Mouse (Mus musculus): Measurements from ENCODE around the gene Pdss2. TPM values are rescaled to one million over a fixed set of nuclear protein-coding genes. Genes with fewer than 3 reads are reported as not detected.
A peak's percentile ranks its signal among the peaks of the same experiment; 100 is the strongest.

The Pdss2 gene
- polyA plus RNA-seq, 1 experiment from 2014 or later = 14.8 TPM

DNA sequence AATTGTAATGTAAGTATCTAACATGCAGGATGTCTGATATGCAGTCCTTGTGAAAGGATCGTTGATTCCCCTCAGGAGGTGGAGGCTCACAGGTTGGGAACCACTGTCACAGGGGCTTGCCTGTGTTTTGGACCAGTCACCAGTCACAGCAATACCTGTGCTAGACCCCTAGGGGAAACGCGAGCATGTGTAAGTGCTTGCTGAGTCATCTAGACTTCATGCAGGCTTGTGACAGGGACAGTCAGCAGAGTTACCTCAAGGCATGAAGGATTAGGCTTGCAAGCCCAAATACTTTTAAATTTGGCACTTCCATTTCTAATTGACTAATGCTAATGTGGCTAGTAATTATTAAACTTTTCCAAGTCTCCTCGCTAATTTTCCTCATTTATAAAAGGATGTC, 71.2 kb downstream of the Pdss2 start:
- no peaks in the 10 kb centered on the region for H3K9me3 ChIP-seq (replicated peaks)
- 80% methylated on average over 4 of the region's 4 CpGs for WGBS

GRCm38 (mm10) chr10:43294331-43294730, 73.0 kb downstream of the Pdss2 start:
- Histone ChIP-seq H3K4me3 (no peak overlapping the region), H3K27ac (no peak overlapping the region), H3K36me3 (no peaks in the 10 kb centered on the region), H3K9me3 (replicated peaks) (no peaks in the 10 kb centered on the region), H3K27me3 (ENCODE audit: low read depth, poor library complexity, severe bottlenecking) (no peaks in the 10 kb centered on the region), H3K4me1 (0 out of 2 replicates have a peak, but pooled peaks cover 4% of the 10 kb centered on the region)
- WGBS = 68% methylated on average over 4 of the region's 4 CpGs
- no peak for DNase-seq (ENCODE audit: low spot score)

More for the DNA sequence above, 71.2 kb downstream of the Pdss2 start:
- Histone ChIP-seq H3K27ac (no peak overlapping the region), H3K36me3 (no peaks in the 10 kb centered on the region), H3K4me1 (0 out of 2 replicates have a peak, but pooled peaks cover 4% of the 10 kb centered on the region), H3K4me3 (no peak overlapping the region), H3K27me3 (ENCODE audit: low read depth, poor library complexity, severe bottlenecking) (no peaks in the 10 kb centered on the region)
- no peak for DNase-seq (ENCODE audit: low spot score)

GRCm38 (mm10) chr10:43308105-43308810, 87.0 kb downstream of the Pdss2 start:
- H3K36me3 ChIP-seq = no peaks in the 10 kb centered on the region
- peaks cover 5% of the 10 kb centered on the region; the same call in 1 of the 2 replicates for H3K4me1 ChIP-seq
- H3K27me3 ChIP-seq (ENCODE audit: low read depth, poor library complexity, severe bottlenecking) = no peaks in the 10 kb centered on the region
- no peaks in the 10 kb centered on the region for H3K9me3 ChIP-seq (replicated peaks)
- H3K27ac ChIP-seq = no peak overlapping the region
- H3K4me3 ChIP-seq = no peak overlapping the region
- no peak for DNase-seq (ENCODE audit: low spot score)
- WGBS = 89% methylated on average over 5 of the region's 5 CpGs

- Histone ChIP-seq H3K9me3 (replicated peaks) (no peaks in the 10 kb centered on the region), H3K27me3 (ENCODE audit: low read depth, poor library complexity, severe bottlenecking) (no peaks in the 10 kb centered on the region), H3K4me3 (no peak overlapping the region), H3K4me1 (peaks cover 5% of the 10 kb centered on the region; the same call in 1 of the 2 replicates), H3K36me3 (no peaks in the 10 kb centered on the region), H3K27ac (no peak overlapping the region)
- WGBS = 80% methylated on average over 10 of the region's 10 CpGs
- no peak for DNase-seq (ENCODE audit: low spot score)
Measured at GRCm38 (mm10) chr10:43310781-43311392, 89.6 kb downstream of the Pdss2 start.

DNA sequence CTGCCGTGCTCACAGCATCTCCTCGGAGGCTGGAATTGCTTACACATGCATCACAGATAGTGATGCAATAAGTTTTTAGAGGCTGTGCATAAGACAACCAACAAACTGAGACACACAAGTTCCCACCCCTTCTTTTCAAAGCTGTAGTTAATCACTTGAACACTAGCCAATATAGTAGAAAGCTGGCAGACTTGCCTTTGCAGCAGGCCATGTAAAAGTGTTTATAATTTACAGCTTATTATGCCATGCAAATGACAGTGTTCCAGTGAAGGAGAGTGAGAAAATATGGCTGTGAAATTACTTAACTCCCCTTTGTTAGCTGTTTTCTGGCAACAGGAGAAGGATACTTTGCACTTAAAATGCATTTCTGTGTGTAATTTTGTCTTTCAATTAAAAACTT, 90.9 kb downstream of the Pdss2 start:
- no peaks in the 10 kb centered on the region for H3K36me3 ChIP-seq
- DNase-seq (ENCODE audit: low spot score) = no peak
- H3K9me3 ChIP-seq (replicated peaks) = no peaks in the 10 kb centered on the region
- peaks cover 5% of the 10 kb centered on the region; the same call in 1 of the 2 replicates for H3K4me1 ChIP-seq
- H3K4me3 ChIP-seq = no peak overlapping the region
- 92% methylated on average over 2 of the region's 2 CpGs for WGBS
- no peaks in the 10 kb centered on the region for H3K27me3 ChIP-seq (ENCODE audit: low read depth, poor library complexity, severe bottlenecking)
- H3K27ac ChIP-seq = no peak overlapping the region

GRCm38 (mm10) chr10:43312658-43313417, 91.6 kb downstream of the Pdss2 start:
- H3K27ac ChIP-seq = no peak overlapping the region
- H3K36me3 ChIP-seq = no peaks in the 10 kb centered on the region
- H3K9me3 ChIP-seq (replicated peaks) = no peaks in the 10 kb centered on the region
- DNase-seq (ENCODE audit: low spot score) = no peak
- H3K4me1 ChIP-seq = peaks cover 5% of the 10 kb centered on the region; the same call in 1 of the 2 replicates
- no peaks in the 10 kb centered on the region for H3K27me3 ChIP-seq (ENCODE audit: low read depth, poor library complexity, severe bottlenecking)
- no peak overlapping the region for H3K4me3 ChIP-seq
- 70% methylated on average over 7 of the region's 7 CpGs for WGBS

DNA sequence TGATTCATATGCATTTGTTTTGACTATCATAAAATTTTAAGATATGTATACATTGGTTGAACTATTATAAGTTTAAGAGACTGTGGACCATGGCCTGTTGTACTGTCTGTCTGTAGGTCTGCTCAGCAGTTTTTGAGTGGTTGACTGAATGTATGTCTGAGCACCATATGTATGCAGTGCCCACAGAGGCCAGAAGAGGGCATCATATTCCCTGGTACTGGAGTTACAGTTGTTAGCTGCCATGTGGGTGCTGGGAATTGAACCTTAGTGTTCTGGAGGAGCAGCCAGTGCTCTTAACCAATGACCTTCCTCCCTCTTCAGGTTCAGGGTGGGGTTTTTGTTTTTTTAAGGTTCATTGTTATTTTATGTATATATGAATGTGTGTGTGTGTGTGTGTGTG, 93.9 kb downstream of the Pdss2 start:
- peaks cover 5% of the 10 kb centered on the region; the same call in 1 of the 2 replicates for H3K4me1 ChIP-seq
- H3K9me3 ChIP-seq (replicated peaks) = no peaks in the 10 kb centered on the region
- peak; percentile 18 for DNase-seq (ENCODE audit: low spot score)
- no peak overlapping the region for H3K27ac ChIP-seq
- no peak overlapping the region for H3K4me3 ChIP-seq
- no peaks in the 10 kb centered on the region for H3K27me3 ChIP-seq (ENCODE audit: low read depth, poor library complexity, severe bottlenecking)
- H3K36me3 ChIP-seq = no peaks in the 10 kb centered on the region

GRCm38 (mm10) chr10:43317327-43317951, 96.2 kb downstream of the Pdss2 start:
- WGBS = 89% methylated on average over 9 of the region's 9 CpGs
- H3K4me1 ChIP-seq = peaks cover 5% of the 10 kb centered on the region; the same call in 1 of the 2 replicates
- H3K27ac ChIP-seq = no peak overlapping the region
- H3K27me3 ChIP-seq (ENCODE audit: low read depth, poor library complexity, severe bottlenecking) = no peaks in the 10 kb centered on the region
- H3K9me3 ChIP-seq (replicated peaks) = no peaks in the 10 kb centered on the region
- H3K36me3 ChIP-seq = no peaks in the 10 kb centered on the region
- peak; percentile 12 for DNase-seq (ENCODE audit: low spot score)
- H3K4me3 ChIP-seq = no peak overlapping the region

DNA sequence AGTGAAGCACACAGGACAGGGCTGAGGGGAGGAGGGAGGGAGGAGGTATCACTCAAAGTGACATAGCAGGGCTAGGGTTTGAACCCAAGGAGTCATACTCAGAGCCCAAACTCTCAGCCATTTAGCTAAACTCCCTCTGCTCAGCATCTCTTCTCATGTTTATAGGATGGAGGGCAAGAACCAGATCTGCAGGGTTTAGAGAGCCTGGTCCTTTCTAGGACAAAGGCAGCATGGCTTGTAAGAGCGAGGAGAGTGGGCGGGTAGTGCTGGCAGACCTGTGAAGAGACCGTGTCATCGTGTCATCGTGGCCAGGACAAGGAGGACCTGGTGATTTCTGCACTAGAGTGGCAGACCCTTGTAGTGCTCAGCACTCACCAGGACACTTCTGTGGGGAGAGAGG, 99.7 kb downstream of the Pdss2 start:
- Histone ChIP-seq H3K4me1 (no peaks in the 10 kb centered on the region), H3K9me3 (replicated peaks) (no peaks in the 10 kb centered on the region), H3K4me3 (no peak overlapping the region), H3K36me3 (no peaks in the 10 kb centered on the region), H3K27ac (no peak overlapping the region), H3K27me3 (ENCODE audit: low read depth, poor library complexity, severe bottlenecking) (no peaks in the 10 kb centered on the region)
- 85% methylated on average over 5 of the region's 5 CpGs for WGBS
- no peak for DNase-seq (ENCODE audit: low spot score)

DNA sequence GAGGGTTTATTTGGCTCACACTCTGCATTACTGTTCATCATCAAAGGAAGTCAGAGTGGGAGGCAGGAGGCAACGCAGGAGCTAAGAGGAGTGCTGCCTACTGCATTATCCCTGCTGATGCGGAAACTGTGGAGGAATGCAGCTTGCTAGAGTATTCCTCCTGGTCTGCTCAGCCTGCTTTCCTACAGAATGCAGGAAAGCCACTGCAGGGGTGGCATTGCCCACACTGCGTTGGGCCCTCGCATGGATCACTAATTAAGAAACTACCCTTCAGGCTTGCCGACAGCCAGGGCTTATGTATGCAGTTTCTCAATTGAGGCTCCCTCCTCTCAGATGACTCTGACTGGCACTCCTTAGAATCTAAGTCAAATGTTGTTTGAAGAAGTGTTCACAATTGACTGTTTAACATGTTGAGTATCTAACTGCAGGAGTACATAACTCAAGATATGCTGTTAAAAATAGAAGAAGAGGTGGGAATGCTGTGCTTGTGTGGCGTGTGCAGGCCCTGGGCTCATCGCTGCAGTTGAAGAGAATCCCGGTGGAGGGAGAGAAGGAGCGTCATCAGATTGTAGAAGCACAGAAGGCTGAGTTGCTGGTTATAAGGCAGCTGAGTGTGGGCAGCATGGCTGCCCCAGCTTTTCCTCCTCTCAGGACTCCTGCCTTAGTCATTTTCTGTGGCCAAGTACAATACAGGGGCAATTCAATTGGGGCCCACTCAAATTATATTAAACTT, 101.3 kb downstream of the Pdss2 start:
- no peak overlapping the region for H3K27ac ChIP-seq

GRCm38 (mm10) chr10:43323386-43323785, 102.1 kb downstream of the Pdss2 start:
- no peak for DNase-seq (ENCODE audit: low spot score)
- Histone ChIP-seq H3K27me3 (ENCODE audit: low read depth, poor library complexity, severe bottlenecking) (no peaks in the 10 kb centered on the region), H3K36me3 (no peaks in the 10 kb centered on the region), H3K4me3 (no peak overlapping the region), H3K27ac (no peak overlapping the region), H3K4me1 (no peaks in the 10 kb centered on the region), H3K9me3 (replicated peaks) (no peaks in the 10 kb centered on the region)
- WGBS = 69% methylated on average over 8 of the region's 8 CpGs

More for the DNA sequence above, 101.3 kb downstream of the Pdss2 start:
- Histone ChIP-seq H3K4me3 (no peak overlapping the region), H3K4me1 (no peaks in the 10 kb centered on the region), H3K9me3 (replicated peaks) (no peaks in the 10 kb centered on the region), H3K36me3 (no peaks in the 10 kb centered on the region), H3K27me3 (ENCODE audit: low read depth, poor library complexity, severe bottlenecking) (no peaks in the 10 kb centered on the region)
- DNase-seq (ENCODE audit: low spot score) = no peak
- WGBS = 80% methylated on average over 9 of the region's 9 CpGs

- no peak for DNase-seq (ENCODE audit: low spot score)
- H3K9me3 ChIP-seq (replicated peaks) = no peaks in the 10 kb centered on the region
- H3K27ac ChIP-seq = no peak overlapping the region
- no peak overlapping the region for H3K4me3 ChIP-seq
- H3K4me1 ChIP-seq = peaks cover 18% of the 10 kb centered on the region
- no peaks in the 10 kb centered on the region for H3K27me3 ChIP-seq (ENCODE audit: low read depth, poor library complexity, severe bottlenecking)
- no peaks in the 10 kb centered on the region for H3K36me3 ChIP-seq
- WGBS = 96% methylated on average over 5 of the region's 5 CpGs
Measured at GRCm38 (mm10) chr10:43329813-43330212, 108.5 kb downstream of the Pdss2 start.
